Mouse (Mus musculus) thymus, adult 2 months (tissue): Measurements from ENCODE around the gene Tap2. TPM values are rescaled to one million over a fixed set of nuclear protein-coding genes. Genes with fewer than 3 reads are reported as not detected.

ENCODE experiments used
- DNase-seq: peaks from one replicate; pipeline ENCODE4 v3.0.0; 2021
- H3K27ac ChIP-seq: fragments of 200-500 bp; 2 replicates; pipeline ENCODE4 v1.5.1; 2012; ENCODE audit warnings: low read length, control low read depth; ENCODE audit not compliant: control insufficient read depth, insufficient read depth
- H3K27me3 ChIP-seq: fragments of 200-500 bp; 2 replicates; pipeline ENCODE4 v1.6.1; 2012; ENCODE audit warnings: mild to moderate bottlenecking, low read length, moderate library complexity, mixed read lengths; ENCODE audit not compliant: control insufficient read depth, insufficient read depth
- H3K36me3 ChIP-seq: fragments of 200-500 bp; 2 replicates; pipeline ENCODE4 v1.6.1; 2012; ENCODE audit warnings: mild to moderate bottlenecking, low read length, moderate library complexity; ENCODE audit not compliant: control insufficient read depth, insufficient read depth
- H3K4me1 ChIP-seq: fragments of 200-500 bp; replicated peaks from 2 replicates; pipeline ENCODE4 v1.6.1; 2012; ENCODE audit warnings: low read length; ENCODE audit not compliant: control insufficient read depth, insufficient read depth
- H3K4me3 ChIP-seq: fragments of 200-500 bp; 2 replicates; pipeline ENCODE4 v1.5.1; 2012; ENCODE audit warnings: mild to moderate bottlenecking, low read length, control low read depth, moderate library complexity; ENCODE audit not compliant: control insufficient read depth, insufficient read depth
- CTCF ChIP-seq: fragments of 200-500 bp; IDR thresholded peaks from 2 replicates; pipeline ENCODE4 v1.5.1; 2012; ENCODE audit warnings: mild to moderate bottlenecking, control low read depth, low read length, moderate library complexity, borderline replicate concordance; ENCODE audit not compliant: control insufficient read depth, poor library complexity, insufficient read depth; ENCODE audit errors: extremely low read depth
- POLR2A ChIP-seq: fragments of 200-500 bp; IDR thresholded peaks from 2 replicates; pipeline ENCODE4 v1.6.1; 2012; ENCODE audit warnings: mild to moderate bottlenecking, low read length, control low read depth, moderate library complexity; ENCODE audit not compliant: control insufficient read depth, poor library complexity, insufficient read depth; ENCODE audit errors: extremely low read depth
- WGBS: fragments of 180-500 bp; shearing (Covaris S2); methylation state at CpG from one replicate; pipeline ENCODE4 v1.1.7; 2018; 5-methylcytosine and 5-hydroxymethylcytosine counted together
- polyA plus RNA-seq: library from polyadenylated mRNA; depleted of rRNA; stranded (reverse); fragments of >200 nt; gene quantifications from 2 replicates; pipeline ENCODE4 v1.2.3, GENCODE M21; 2012

Tap2 gene
- polyA plus RNA-seq, 1 experiment = 231 TPM

- WGBS = 2% methylated on average over 13 of the region's 13 CpGs
- Histone ChIP-seq H3K27me3 (no peaks in the 10 kb centered on the region), H3K4me1 (peaks cover 10% of the 10 kb centered on the region), H3K36me3 (no peaks in the 10 kb centered on the region), H3K27ac (peak overlapping the region; percentile 98), H3K4me3 (peak overlapping the region; percentile 18)
- DNase-seq = peak; percentile 82
- TF ChIP-seq POLR2A (no peak), CTCF (no peak)
These were observed 32.3 kb upstream of the Tap2 start for GRCm38 (mm10) chr17:34170877-34171498.

DNA sequence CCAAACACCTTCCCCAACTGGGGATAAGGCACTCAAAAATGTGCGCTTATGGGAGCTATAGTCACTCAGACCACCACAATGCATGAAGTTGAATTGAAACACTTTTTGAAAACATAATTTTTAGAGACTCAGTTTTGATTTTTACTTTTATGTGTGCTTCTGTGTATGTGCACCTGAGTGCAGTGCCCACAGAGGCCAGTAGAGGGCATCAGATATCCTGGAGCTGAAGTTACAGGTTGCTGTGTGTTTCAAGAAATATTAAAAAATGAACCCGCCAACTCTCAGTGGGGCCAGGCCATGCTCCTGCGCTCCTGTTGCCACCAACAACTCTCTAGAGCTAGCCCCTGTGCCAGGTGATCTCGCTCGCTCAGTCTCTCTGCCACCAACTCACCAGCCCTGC lies 30.8 kb upstream of the Tap2 start:
- TF ChIP-seq POLR2A (no peak), CTCF (no peak)
- no peaks in the 10 kb centered on the region for H3K27me3 ChIP-seq
- no peak for DNase-seq
- H3K4me3 ChIP-seq = no peak overlapping the region
- H3K4me1 ChIP-seq = peaks cover 10% of the 10 kb centered on the region
- 98% methylated on average over 5 of the region's 5 CpGs for WGBS
- no peak overlapping the region for H3K27ac ChIP-seq
- H3K36me3 ChIP-seq = no peaks in the 10 kb centered on the region

- no peak overlapping the region for H3K4me3 ChIP-seq
These were observed 29.3 kb upstream of the Tap2 start for GRCm38 (mm10) chr17:34174075-34174474.

GRCm38 (mm10) chr17:34177179-34177578 lies 26.1 kb upstream of the Tap2 start:
- no peaks in the 10 kb centered on the region for H3K27me3 ChIP-seq
- WGBS = 83% methylated on average over 4 of the region's 4 CpGs
- H3K4me3 ChIP-seq = no peak overlapping the region
- H3K36me3 ChIP-seq = peaks cover 8% of the 10 kb centered on the region; the same call in 1 of the 2 replicates
- no peak for DNase-seq
- no peak overlapping the region for H3K27ac ChIP-seq
- no peak for TF ChIP-seq CTCF
- no peak for TF ChIP-seq POLR2A
- H3K4me1 ChIP-seq = peaks cover 7% of the 10 kb centered on the region

More at GRCm38 (mm10) chr17:34174075-34174474, 29.3 kb upstream of the Tap2 start:
- Histone ChIP-seq H3K36me3 (no peaks in the 10 kb centered on the region), H3K27me3 (no peaks in the 10 kb centered on the region), H3K4me1 (peaks cover 10% of the 10 kb centered on the region), H3K27ac (peak overlapping the region; percentile 81)
- 21% methylated on average over 1 of the region's 1 CpGs for WGBS
- TF ChIP-seq CTCF (no peak), POLR2A (no peak)
- DNase-seq = no peak

DNA sequence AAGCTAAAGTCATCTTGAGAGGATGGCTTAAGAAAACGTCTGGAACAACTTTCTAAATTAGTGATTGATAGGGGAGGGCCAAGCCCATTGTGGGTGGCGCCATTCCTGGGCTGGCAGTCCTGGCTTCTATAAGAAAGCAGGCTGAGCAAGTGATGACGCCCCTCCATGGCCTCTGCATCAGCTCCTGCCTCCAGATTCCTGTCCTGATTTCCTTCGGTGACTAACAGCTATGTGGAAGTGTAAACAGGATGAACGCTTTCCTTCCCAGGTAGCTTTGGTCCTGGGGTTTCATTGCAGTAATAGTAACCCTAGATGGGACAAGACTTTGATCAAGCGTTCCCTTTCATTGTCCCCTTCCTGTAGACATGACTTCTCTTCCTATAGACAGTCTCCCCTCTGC lies 24.3 kb upstream of the Tap2 start:
- no peak for DNase-seq
- TF ChIP-seq POLR2A = no peak
- no peak for TF ChIP-seq CTCF
- Histone ChIP-seq H3K4me3 (no peak overlapping the region), H3K36me3 (peaks cover 15% of the 10 kb centered on the region), H3K4me1 (peaks cover 6% of the 10 kb centered on the region), H3K27me3 (no peaks in the 10 kb centered on the region), H3K27ac (no peak overlapping the region)
- 89% methylated on average over 6 of the region's 6 CpGs for WGBS

DNA sequence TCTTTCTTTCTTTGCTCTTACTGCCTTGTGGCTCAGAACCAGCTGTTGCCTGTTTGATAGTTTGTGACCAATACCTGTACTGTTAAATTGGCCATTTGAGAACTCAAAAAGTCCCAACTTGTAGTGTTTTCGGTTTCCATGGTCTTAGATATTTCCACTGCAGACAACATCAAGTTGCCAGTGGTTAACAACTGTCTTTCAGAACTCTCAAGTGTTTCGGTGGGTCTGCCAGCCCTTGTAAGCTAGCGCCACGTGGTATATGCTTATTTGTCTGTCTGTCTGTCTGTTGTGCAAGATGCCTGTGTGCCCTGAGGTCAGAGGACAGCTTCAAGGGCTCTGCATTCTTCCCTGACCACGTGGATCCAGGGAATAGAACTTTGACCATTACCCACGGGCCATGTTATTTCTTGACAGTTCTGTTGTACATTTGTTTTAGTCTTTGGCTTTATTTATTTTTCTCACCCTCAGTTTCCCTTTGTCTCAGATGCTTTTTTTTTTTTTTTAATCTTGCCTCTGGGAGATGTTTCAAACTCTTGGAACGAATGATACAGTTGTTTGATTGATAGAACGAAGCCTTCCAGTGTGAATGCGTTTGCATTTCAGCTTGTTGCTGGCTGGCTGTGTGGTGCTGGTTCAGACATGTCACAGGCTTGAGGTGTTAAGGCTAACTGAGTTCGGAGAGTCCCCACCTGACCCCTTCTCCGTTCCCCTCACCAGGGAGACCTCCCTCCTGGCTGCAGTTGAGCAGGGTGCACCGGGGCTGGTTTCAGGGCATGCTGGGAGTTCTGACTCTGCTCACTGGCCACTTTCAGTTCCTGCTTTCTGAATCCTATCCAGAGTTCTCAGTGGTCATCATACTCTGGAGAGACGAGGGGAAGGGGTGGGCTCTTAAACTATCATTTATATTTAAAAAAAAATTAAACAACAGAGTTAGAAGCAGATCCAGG lies 23.1 kb upstream of the Tap2 start:
- H3K4me3 ChIP-seq = no peak overlapping the region
- DNase-seq = no peak
- no peak overlapping the region for H3K27ac ChIP-seq
- H3K27me3 ChIP-seq = no peaks in the 10 kb centered on the region
- TF ChIP-seq CTCF = no peak
- TF ChIP-seq POLR2A = no peak
- 78% methylated on average over 13 of the region's 13 CpGs for WGBS
- peaks cover 15% of the 10 kb centered on the region for H3K36me3 ChIP-seq
- H3K4me1 ChIP-seq = no peaks in the 10 kb centered on the region
